Mouse (Mus musculus): ENCODE data around the gene Csad. TPM values are rescaled to one million over a fixed set of nuclear protein-coding genes. Genes with fewer than 3 reads are reported as not detected.

Gene Csad
- polyA plus RNA-seq, 1 experiment from 2014 or later, result 28.7 TPM

GRCm38 (mm10) chr15:102245891-102246741 is 41.6 kb upstream of the Csad start:
- H3K36me3 ChIP-seq (ENCODE audit: control insufficient read depth, insufficient read depth, low read length), result no peaks in the 10 kb centered on the region
- 1% methylated on average over 39 of the region's 44 CpGs for WGBS
- H3K9me3 ChIP-seq (ENCODE audit: control insufficient read depth, low read length), result no peaks in the 10 kb centered on the region
- peak; percentile 85 for ATAC-seq (ENCODE audit: low read depth)
- H3K4me1 ChIP-seq (ENCODE audit: control insufficient read depth, insufficient read depth, low read length), result peaks cover 18% of the 10 kb centered on the region; the same call in 1 of the 2 replicates
- H3K4me3 ChIP-seq (ENCODE audit: low read depth, low read length), result peak overlapping the region; percentile 50
- H3K4me2 ChIP-seq (ENCODE audit: low read depth, low read length), result peak overlapping the region; percentile 98
- peaks cover 12% of the 10 kb centered on the region for H3K27me3 ChIP-seq (ENCODE audit: control insufficient read depth, insufficient read depth, low read length)
- peak overlapping the region; percentile 52 for H3K9ac ChIP-seq (replicated peaks; ENCODE audit: low read depth, low read length)
- peak overlapping the region; percentile 73 for H3K27ac ChIP-seq (ENCODE audit: low read depth, low read length)

DNA sequence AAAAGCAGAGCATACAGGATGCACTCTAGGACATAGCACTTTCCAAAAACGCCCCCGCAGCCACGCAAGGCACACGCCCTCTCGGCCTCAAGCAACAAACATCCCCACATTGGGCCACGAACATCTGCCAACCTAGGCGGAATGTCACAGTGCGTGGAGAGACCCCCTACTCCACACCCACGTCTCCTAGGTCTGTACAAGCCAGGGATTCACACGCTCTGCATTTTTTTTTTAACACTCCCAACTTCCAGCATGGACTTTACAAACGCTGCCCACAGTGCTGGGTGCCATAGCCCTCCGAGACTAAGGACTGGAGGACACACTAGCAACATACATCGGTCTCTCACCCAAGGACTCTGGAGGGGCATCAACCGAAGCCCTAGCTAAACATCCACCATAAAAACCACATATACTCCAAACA is 40.9 kb upstream of the Csad start:
- Histone ChIP-seq H3K4me1 (ENCODE audit: control insufficient read depth, insufficient read depth, low read length) (peaks cover 18% of the 10 kb centered on the region; the same call in 1 of the 2 replicates), H3K4me2 (ENCODE audit: low read depth, low read length) (peak overlapping the region; percentile 98), H3K27ac (ENCODE audit: low read depth, low read length) (peak overlapping the region; percentile 73; the same call in 1 of the 2 replicates), H3K9me3 (ENCODE audit: control insufficient read depth, low read length) (no peaks in the 10 kb centered on the region), H3K4me3 (ENCODE audit: low read depth, low read length) (peak overlapping the region; percentile 50), H3K9ac (replicated peaks; ENCODE audit: low read depth, low read length) (peak overlapping the region; percentile 52), H3K27me3 (ENCODE audit: control insufficient read depth, insufficient read depth, low read length) (peaks cover 12% of the 10 kb centered on the region), H3K36me3 (ENCODE audit: control insufficient read depth, insufficient read depth, low read length) (no peaks in the 10 kb centered on the region)
- 3% methylated on average over 14 of the region's 14 CpGs for WGBS
- ATAC-seq (ENCODE audit: low read depth), result no peak

GRCm38 (mm10) chr15:102244306-102245191 is 40.0 kb upstream of the Csad start:
- peaks cover 12% of the 10 kb centered on the region for H3K27me3 ChIP-seq (ENCODE audit: control insufficient read depth, insufficient read depth, low read length)
- WGBS, result 6% methylated on average over 17 of the region's 19 CpGs
- H3K9me3 ChIP-seq (ENCODE audit: control insufficient read depth, low read length), result no peaks in the 10 kb centered on the region
- peak overlapping the region; percentile 50 for H3K4me3 ChIP-seq (ENCODE audit: low read depth, low read length)
- peaks cover 18% of the 10 kb centered on the region; the same call in 1 of the 2 replicates for H3K4me1 ChIP-seq (ENCODE audit: control insufficient read depth, insufficient read depth, low read length)
- no peak for ATAC-seq (ENCODE audit: low read depth)
- H3K9ac ChIP-seq (replicated peaks; ENCODE audit: low read depth, low read length), result peak overlapping the region; percentile 37; the same call in 1 of the 2 replicates
- peak overlapping the region; percentile 98 for H3K4me2 ChIP-seq (ENCODE audit: low read depth, low read length)
- no peak overlapping the region for H3K27ac ChIP-seq (ENCODE audit: low read depth, low read length)
- no peaks in the 10 kb centered on the region for H3K36me3 ChIP-seq (ENCODE audit: control insufficient read depth, insufficient read depth, low read length)

DNA sequence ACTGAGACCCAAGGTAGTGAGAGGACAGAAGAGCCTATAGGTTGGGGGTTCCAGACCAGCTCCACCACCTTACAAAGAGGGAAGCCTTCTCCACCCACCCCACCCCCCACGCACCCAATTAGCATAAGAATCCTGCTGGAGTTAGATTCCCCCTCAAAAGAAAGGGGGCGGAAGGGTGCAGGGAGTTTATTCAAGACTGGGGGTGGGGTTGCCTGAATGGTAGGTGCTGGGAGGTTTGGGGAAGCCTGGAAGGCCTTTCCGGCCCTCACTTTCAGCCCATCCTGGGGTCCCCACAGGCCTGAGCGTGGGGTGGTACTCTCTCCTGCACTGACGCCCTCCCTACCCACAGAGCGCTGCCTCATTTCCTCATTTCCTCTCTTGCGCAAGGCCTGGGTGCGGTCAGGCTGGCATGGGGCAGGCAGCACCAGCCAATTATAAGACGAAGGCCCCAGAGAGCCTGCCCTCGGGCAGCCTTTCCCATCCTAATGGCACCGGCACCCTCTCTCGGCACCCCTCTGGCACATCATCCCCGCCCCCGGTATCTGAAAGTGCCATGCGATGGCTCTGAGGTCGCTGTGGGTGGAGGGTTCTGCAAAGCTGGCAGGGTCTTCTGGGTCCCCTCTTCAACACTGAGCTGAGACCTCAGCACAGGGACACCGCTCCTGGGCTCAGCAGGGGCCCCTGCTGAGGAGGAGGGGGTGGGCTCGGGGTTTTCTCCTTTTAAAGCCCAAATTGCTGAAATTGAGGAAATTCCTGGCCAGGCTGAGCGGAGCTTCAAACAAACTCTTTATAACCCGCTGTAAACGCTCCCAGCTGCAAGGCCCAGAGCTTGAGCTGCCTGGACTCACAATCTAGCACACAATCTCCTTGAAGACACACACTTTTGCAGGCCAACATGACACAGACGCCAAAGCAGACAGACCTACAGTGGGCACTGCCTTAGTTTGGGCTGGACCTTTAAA is 39.0 kb upstream of the Csad start:
- H3K9me3 ChIP-seq (ENCODE audit: control insufficient read depth, low read length), result no peaks in the 10 kb centered on the region
- peak overlapping the region; percentile 98 for H3K4me2 ChIP-seq (ENCODE audit: low read depth, low read length)
- H3K36me3 ChIP-seq (ENCODE audit: control insufficient read depth, insufficient read depth, low read length), result no peaks in the 10 kb centered on the region
- no peak overlapping the region for H3K4me3 ChIP-seq (ENCODE audit: low read depth, low read length)
- peaks cover 12% of the 10 kb centered on the region for H3K27me3 ChIP-seq (ENCODE audit: control insufficient read depth, insufficient read depth, low read length)
- WGBS, result 14% methylated on average over 22 of the region's 22 CpGs
- H3K9ac ChIP-seq (replicated peaks; ENCODE audit: low read depth, low read length), result 0 out of 2 replicates have a peak overlapping the region, but pooled peaks have one; percentile 7
- no peak overlapping the region for H3K27ac ChIP-seq (ENCODE audit: low read depth, low read length)
- peaks cover 18% of the 10 kb centered on the region; the same call in 1 of the 2 replicates for H3K4me1 ChIP-seq (ENCODE audit: control insufficient read depth, insufficient read depth, low read length)
- ATAC-seq (ENCODE audit: low read depth), result no peak

GRCm38 (mm10) chr15:102242404-102243228 is 38.1 kb upstream of the Csad start:
- Histone ChIP-seq H3K4me3 (ENCODE audit: low read depth, low read length) (no peak overlapping the region), H3K36me3 (ENCODE audit: control insufficient read depth, insufficient read depth, low read length) (no peaks in the 10 kb centered on the region), H3K4me2 (ENCODE audit: low read depth, low read length) (no peak overlapping the region), H3K27me3 (ENCODE audit: control insufficient read depth, insufficient read depth, low read length) (peaks cover 10% of the 10 kb centered on the region), H3K9me3 (ENCODE audit: control insufficient read depth, low read length) (no peaks in the 10 kb centered on the region), H3K27ac (ENCODE audit: low read depth, low read length) (no peak overlapping the region), H3K4me1 (ENCODE audit: control insufficient read depth, insufficient read depth, low read length) (peaks cover 15% of the 10 kb centered on the region; the same call in 1 of the 2 replicates), H3K9ac (replicated peaks; ENCODE audit: low read depth, low read length) (no peak overlapping the region)
- no peak for ATAC-seq (ENCODE audit: low read depth)
- WGBS, result 26% methylated on average over 12 of the region's 12 CpGs

DNA sequence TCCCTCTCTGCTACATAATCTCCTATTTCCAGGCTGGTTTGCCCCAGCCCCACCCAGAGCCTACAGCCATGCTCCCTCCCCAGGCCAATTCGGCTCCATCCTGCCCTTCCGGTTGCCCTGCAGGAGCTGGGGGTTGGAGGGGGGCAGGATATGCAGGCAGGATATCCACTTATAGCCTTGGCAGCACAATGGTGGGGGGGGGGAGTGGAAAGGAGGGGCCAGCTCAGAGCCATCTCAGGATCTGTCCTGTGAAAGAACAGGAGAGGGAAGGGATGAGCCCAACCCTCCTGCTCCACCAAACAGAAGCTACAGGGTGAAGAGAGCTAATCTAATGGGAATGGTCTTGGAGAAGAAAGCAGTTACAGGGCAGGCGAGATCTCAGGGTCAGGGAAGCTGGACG is 36.1 kb upstream of the Csad start:
- H3K4me1 ChIP-seq (ENCODE audit: control insufficient read depth, insufficient read depth, low read length), result peaks cover 12% of the 10 kb centered on the region; the same call in 1 of the 2 replicates
- H3K4me2 ChIP-seq (ENCODE audit: low read depth, low read length), result no peak overlapping the region
- 76% methylated on average over 4 of the region's 4 CpGs for WGBS
- H3K36me3 ChIP-seq (ENCODE audit: control insufficient read depth, insufficient read depth, low read length), result no peaks in the 10 kb centered on the region
- H3K4me3 ChIP-seq (ENCODE audit: low read depth, low read length), result no peak overlapping the region
- H3K27me3 ChIP-seq (ENCODE audit: control insufficient read depth, insufficient read depth, low read length), result peaks cover 9% of the 10 kb centered on the region
- H3K9me3 ChIP-seq (ENCODE audit: control insufficient read depth, low read length), result no peaks in the 10 kb centered on the region
- no peak overlapping the region for H3K9ac ChIP-seq (replicated peaks; ENCODE audit: low read depth, low read length)
- H3K27ac ChIP-seq (ENCODE audit: low read depth, low read length), result no peak overlapping the region
- ATAC-seq (ENCODE audit: low read depth), result no peak

GRCm38 (mm10) chr15:102239851-102240250 is 35.3 kb upstream of the Csad start:
- no peak overlapping the region for H3K4me2 ChIP-seq (ENCODE audit: low read depth, low read length)
- 77% methylated on average over 11 of the region's 11 CpGs for WGBS
- ATAC-seq (ENCODE audit: low read depth), result no peak
- H3K9me3 ChIP-seq (ENCODE audit: control insufficient read depth, low read length), result no peaks in the 10 kb centered on the region
- H3K9ac ChIP-seq (replicated peaks; ENCODE audit: low read depth, low read length), result no peak overlapping the region
- no peaks in the 10 kb centered on the region for H3K36me3 ChIP-seq (ENCODE audit: control insufficient read depth, insufficient read depth, low read length)
- no peak overlapping the region for H3K27ac ChIP-seq (ENCODE audit: low read depth, low read length)
- H3K27me3 ChIP-seq (ENCODE audit: control insufficient read depth, insufficient read depth, low read length), result peaks cover 9% of the 10 kb centered on the region
- peaks cover 10% of the 10 kb centered on the region; the same call in 1 of the 2 replicates for H3K4me1 ChIP-seq (ENCODE audit: control insufficient read depth, insufficient read depth, low read length)
- no peak overlapping the region for H3K4me3 ChIP-seq (ENCODE audit: low read depth, low read length)
